Mouse (Mus musculus) neural tube, embryonic 11.5 days (tissue): Measurements from ENCODE around the gene Ifna14. TPM values are rescaled to one million over a fixed set of nuclear protein-coding genes. Genes with fewer than 3 reads are reported as not detected.

Experiments used
- ATAC-seq: fragments of 200-750 bp; cut with Nextera tagmentation; 2 replicates; pipeline ENCODE4 v1.8.0; 2017; ENCODE audit warnings: moderate number of reproducible peaks, mild to moderate bottlenecking, moderate TSS enrichment, moderate library complexity; ENCODE audit not compliant: insufficient read depth, low FRiP score, low TSS enrichment
- DNase-seq: peaks from one replicate; pipeline ENCODE4 v3.0.0-alpha.2; 2015; ENCODE audit warnings: low spot score
- H3K27ac ChIP-seq: fragments of 300-500 bp; sonication (generic); 2 replicates; pipeline ENCODE4 v1.5.1; 2014; ENCODE audit warnings: low read depth, mild to moderate bottlenecking, low read length
- H3K27me3 ChIP-seq: fragments of 300-500 bp; sonication (generic); 2 replicates; pipeline ENCODE4 v1.6.1; 2014; ENCODE audit warnings: mild to moderate bottlenecking, low read length, mixed read lengths; ENCODE audit not compliant: control insufficient read depth, insufficient read depth
- H3K36me3 ChIP-seq: fragments of 300-500 bp; sonication (generic); 2 replicates; pipeline ENCODE4 v1.6.1; 2014; ENCODE audit warnings: mild to moderate bottlenecking, low read length, moderate library complexity, mixed read lengths; ENCODE audit not compliant: control insufficient read depth, insufficient read depth
- H3K4me1 ChIP-seq: fragments of 300-500 bp; sonication (generic); 2 replicates; pipeline ENCODE4 v1.6.1; 2014; ENCODE audit warnings: low read length, mixed read lengths; ENCODE audit not compliant: control insufficient read depth, insufficient read depth
- H3K4me2 ChIP-seq: fragments of 300-500 bp; sonication (generic); 2 replicates; pipeline ENCODE4 v1.6.1; 2014; ENCODE audit warnings: low read depth, mild to moderate bottlenecking, moderate library complexity
- H3K4me3 ChIP-seq: fragments of 300-500 bp; sonication (generic); 2 replicates; pipeline ENCODE4 v1.5.1; 2014; ENCODE audit warnings: low read depth, low read length
- H3K9ac ChIP-seq: fragments of 300-500 bp; sonication (generic); 2 replicates; pipeline ENCODE4 v1.6.1; 2014; ENCODE audit warnings: mild to moderate bottlenecking, low read length
- H3K9me3 ChIP-seq: fragments of 300-500 bp; sonication (generic); 2 replicates; pipeline ENCODE4 v1.6.1; 2016; ENCODE audit warnings: low read length; ENCODE audit not compliant: control insufficient read depth
- WGBS: fragments of 180-500 bp; shearing (Covaris S2); extraction: QIAGEN DNeasy Blood & Tissue Kit; methylation state at CpG from one replicate; pipeline ENCODE4 v1.1.7; 2014; 5-methylcytosine and 5-hydroxymethylcytosine counted together
- polyA plus RNA-seq: library from polyadenylated mRNA; unstranded; fragments of >200 nt; fragmentation: Nextera tagmentation; extraction: Ambion mirVana; gene quantifications from 2 replicates; pipeline ENCODE4 v1.2.1, GENCODE M21; 2014

Ifna14 gene
- polyA plus RNA-seq, 1 experiment from 2014 or later = not detected

DNA sequence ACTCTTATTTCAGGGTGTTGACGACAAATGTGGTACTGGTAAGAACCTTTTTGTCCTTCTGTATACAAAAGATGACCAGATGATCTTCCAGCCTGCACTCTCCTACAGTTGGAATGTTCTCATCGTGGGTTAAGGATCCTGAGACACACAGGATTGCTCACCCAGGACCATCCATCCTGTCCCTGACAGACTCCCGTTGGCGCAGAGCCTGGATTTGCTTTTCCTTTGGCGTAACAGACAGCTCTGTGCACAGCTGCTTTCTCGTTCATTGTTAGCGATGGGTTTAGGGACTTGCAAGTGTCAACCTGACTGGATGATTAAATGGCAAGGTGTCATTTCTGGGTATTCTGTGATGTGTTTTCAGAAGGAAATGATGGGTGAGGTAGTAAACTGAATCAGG lies 35.0 kb downstream of the Ifna14 start:
- Histone ChIP-seq H3K36me3 (no peaks in the 10 kb centered on the region), H3K27me3 (no peaks in the 10 kb centered on the region), H3K4me1 (no peaks in the 10 kb centered on the region), H3K27ac (no peak overlapping the region), H3K9ac (no peak overlapping the region), H3K4me2 (no peak overlapping the region), H3K4me3 (no peak overlapping the region), H3K9me3 (no peaks in the 10 kb centered on the region)
- ATAC-seq (no peak), DNase-seq (peak; percentile 9)
- 72% methylated on average over 7 of the region's 7 CpGs for WGBS

DNA sequence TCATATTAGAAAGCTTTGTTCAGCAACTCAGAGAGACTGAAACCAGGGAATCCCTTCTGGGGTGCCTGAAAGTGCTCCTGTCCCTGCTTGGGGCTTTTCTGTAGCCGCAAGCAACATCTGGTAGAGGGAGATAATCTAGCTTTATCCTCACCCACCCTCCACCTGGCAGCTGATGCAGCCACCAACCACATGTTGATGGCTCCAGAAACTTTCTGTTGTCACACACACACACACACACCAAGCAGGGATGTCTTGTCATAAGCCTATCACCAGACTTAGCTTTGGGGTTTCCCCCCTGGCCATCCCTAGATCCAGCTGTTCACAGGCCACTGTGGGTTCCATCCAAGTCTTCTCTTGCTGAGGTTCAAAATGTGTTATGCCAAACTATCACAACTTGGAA lies 35.9 kb downstream of the Ifna14 start:
- Histone ChIP-seq H3K9me3 (no peaks in the 10 kb centered on the region), H3K4me1 (no peaks in the 10 kb centered on the region), H3K4me3 (no peak overlapping the region), H3K27me3 (no peaks in the 10 kb centered on the region), H3K36me3 (no peaks in the 10 kb centered on the region), H3K9ac (no peak overlapping the region), H3K27ac (no peak overlapping the region), H3K4me2 (no peak overlapping the region)
- WGBS = 94% methylated on average over 1 of the region's 1 CpGs
- DNase-seq = no peak
- no peak for ATAC-seq

DNA sequence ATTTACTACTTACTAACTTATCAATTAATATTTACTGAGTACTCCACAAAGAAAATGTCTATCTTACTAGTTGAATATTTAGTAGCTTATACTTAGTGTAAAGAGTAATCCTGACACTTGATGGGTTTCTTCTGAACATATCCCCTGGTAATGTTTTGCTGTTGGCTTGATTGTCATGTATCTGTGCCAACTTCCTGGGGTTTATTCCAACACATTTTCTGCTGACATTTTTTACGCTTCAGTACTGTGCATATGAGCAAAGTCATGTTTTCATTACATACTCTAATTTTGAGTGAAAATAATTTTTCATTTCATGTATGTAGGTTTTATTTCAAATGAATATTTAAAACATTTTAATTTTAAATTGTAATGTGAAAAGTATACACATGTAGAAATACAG lies 36.7 kb downstream of the Ifna14 start:
- Histone ChIP-seq H3K9ac (no peak overlapping the region), H3K36me3 (no peaks in the 10 kb centered on the region), H3K27me3 (no peaks in the 10 kb centered on the region), H3K27ac (no peak overlapping the region), H3K9me3 (no peaks in the 10 kb centered on the region), H3K4me1 (no peaks in the 10 kb centered on the region), H3K4me3 (no peak overlapping the region), H3K4me2 (no peak overlapping the region)
- ATAC-seq (no peak), DNase-seq (no peak)
- 94% methylated on average over 1 of the region's 1 CpGs for WGBS

DNA sequence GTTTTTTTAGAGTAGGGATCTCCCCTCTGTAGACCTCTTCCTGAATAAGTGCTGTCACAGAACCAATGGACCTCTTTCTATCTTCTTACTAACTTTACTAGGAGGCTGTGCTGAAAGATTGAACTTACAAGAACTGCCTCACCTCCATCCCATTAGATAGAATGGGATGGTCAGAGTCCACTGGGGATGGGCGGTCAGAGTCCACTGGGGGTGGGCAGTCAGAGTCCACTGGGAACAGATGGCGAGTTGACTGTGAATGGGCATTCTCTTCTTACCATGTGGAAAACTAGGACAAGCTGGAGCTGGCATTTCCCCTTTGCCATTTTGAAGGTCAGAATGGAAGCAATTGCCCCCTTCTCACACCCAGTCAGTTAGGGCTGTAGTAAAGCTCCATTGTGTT lies 38.1 kb downstream of the Ifna14 start:
- H3K27ac ChIP-seq = no peak overlapping the region
- no peaks in the 10 kb centered on the region for H3K27me3 ChIP-seq
- H3K9me3 ChIP-seq = no peaks in the 10 kb centered on the region
- H3K36me3 ChIP-seq = no peaks in the 10 kb centered on the region
- WGBS = 86% methylated on average over 2 of the region's 2 CpGs
- ATAC-seq (no peak), DNase-seq (no peak)
- H3K4me1 ChIP-seq = no peaks in the 10 kb centered on the region
- H3K4me2 ChIP-seq = no peak overlapping the region
- no peak overlapping the region for H3K4me3 ChIP-seq
- H3K9ac ChIP-seq = no peak overlapping the region

DNA sequence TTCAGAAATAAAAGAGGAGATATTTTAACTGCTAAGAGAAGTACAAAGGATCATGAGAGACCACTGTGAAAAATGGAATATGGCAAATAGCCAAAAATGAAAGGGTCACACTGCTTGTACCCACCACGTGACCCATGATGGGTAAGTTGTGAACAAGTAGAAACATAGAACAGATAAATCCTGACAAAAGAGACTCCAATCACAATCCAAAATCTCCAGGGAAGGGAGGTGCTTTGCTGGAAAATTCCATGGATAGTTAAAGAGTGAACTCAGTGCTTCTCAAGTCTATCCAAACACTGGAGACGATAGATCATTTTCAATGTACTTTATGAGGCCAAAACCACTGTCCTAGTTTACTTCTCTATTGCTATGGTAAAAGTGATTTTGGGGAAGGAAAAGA lies 40.7 kb downstream of the Ifna14 start:
- Histone ChIP-seq H3K4me2 (no peak overlapping the region), H3K9ac (no peak overlapping the region), H3K4me3 (no peak overlapping the region), H3K27me3 (no peaks in the 10 kb centered on the region), H3K9me3 (no peaks in the 10 kb centered on the region), H3K36me3 (no peaks in the 10 kb centered on the region), H3K27ac (no peak overlapping the region), H3K4me1 (no peaks in the 10 kb centered on the region)
- WGBS = 83% methylated on average over 2 of the region's 2 CpGs
- ATAC-seq = no peak
- DNase-seq = no peak

DNA sequence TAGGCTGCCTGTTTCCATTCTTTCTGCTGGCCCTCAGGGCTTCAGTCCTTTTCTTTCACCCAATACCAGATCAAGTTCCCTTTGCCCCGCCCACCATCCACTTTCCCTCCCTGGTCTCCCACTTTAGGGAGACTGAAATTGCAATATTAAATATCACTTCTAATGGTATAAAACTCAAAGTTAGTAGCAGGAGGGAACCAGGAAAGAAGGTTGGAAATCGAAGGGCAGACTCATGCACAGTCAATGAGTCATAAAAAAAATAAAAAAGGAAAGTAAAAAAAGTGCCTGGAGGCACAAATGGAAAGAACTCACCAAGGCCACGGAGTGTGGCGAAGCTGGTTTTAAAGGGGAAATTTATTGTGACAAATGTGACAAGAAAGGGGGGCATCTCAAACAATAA lies 41.3 kb downstream of the Ifna14 start:
- H3K4me2 ChIP-seq = no peak overlapping the region
- H3K4me1 ChIP-seq = no peaks in the 10 kb centered on the region
- no peak overlapping the region for H3K27ac ChIP-seq
- no peak overlapping the region for H3K4me3 ChIP-seq
- no peaks in the 10 kb centered on the region for H3K36me3 ChIP-seq
- ATAC-seq (no peak), DNase-seq (no peak)
- H3K9me3 ChIP-seq = no peaks in the 10 kb centered on the region
- WGBS = 68% methylated on average over 4 of the region's 4 CpGs
- no peak overlapping the region for H3K9ac ChIP-seq
- no peaks in the 10 kb centered on the region for H3K27me3 ChIP-seq

DNA sequence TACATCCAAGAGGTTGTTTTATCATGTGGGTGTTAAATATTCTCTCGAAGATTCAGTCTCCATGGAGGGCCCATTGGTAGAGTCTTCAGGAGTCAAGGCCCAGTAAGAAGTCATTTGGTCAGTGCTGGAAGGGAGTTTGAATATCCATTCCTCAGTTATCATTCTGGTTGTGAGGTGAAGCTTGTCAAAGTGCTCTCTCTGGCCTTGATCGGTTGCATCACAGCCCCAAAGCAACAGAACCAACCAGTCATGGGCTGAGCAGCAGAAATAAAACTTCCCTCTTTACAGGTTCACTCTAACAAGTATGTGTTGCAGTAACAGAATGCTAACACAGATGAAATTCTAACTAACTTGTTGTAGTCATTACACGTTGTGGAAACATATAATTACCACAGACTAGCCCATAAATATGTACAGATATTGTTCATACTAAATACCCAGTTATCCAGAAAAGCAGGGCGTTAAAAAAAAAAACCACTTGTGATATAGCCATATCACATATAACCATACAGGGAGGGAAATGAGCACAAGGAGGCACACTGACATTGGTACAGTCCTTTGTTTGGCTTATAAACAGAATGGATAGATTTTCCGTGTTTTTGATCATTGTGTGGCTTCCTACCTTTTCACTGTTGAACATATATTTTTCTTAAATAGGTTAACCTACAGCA lies 45.1 kb downstream of the Ifna14 start:
- no peak for ATAC-seq
- Histone ChIP-seq H3K4me1 (no peaks in the 10 kb centered on the region), H3K4me3 (no peak overlapping the region), H3K9me3 (no peaks in the 10 kb centered on the region), H3K36me3 (no peaks in the 10 kb centered on the region), H3K27ac (no peak overlapping the region), H3K27me3 (no peaks in the 10 kb centered on the region), H3K4me2 (no peak overlapping the region), H3K9ac (no peak overlapping the region)
- WGBS = 83% methylated on average over 5 of the region's 5 CpGs
- DNase-seq = no peak

DNA sequence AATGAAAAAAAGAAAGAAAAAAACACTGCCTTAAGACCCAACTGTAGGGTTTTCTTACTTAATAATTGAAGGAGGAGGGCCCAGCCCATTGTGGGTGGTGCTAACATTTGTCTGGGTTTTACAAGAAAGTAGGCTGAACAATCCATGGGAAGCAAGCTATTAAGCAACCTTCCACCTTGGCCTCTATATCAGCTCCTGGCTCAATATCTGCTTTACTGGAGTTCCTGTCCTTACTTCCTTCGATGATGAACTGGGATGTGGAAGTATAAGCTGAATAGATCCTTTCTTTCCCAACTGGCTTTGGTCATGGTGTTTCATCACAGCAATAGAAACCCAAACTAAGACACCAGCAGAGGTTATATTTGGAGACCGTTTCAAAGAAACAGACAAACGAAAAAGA lies 46.2 kb downstream of the Ifna14 start:
- no peaks in the 10 kb centered on the region for H3K27me3 ChIP-seq
- H3K9me3 ChIP-seq = no peaks in the 10 kb centered on the region
- H3K36me3 ChIP-seq = no peaks in the 10 kb centered on the region
- H3K4me3 ChIP-seq = no peak overlapping the region
- H3K27ac ChIP-seq = no peak overlapping the region
- no peak overlapping the region for H3K4me2 ChIP-seq
- WGBS = 78% methylated on average over 3 of the region's 3 CpGs
- no peaks in the 10 kb centered on the region for H3K4me1 ChIP-seq
- no peak for ATAC-seq
- no peak for DNase-seq
- no peak overlapping the region for H3K9ac ChIP-seq

DNA sequence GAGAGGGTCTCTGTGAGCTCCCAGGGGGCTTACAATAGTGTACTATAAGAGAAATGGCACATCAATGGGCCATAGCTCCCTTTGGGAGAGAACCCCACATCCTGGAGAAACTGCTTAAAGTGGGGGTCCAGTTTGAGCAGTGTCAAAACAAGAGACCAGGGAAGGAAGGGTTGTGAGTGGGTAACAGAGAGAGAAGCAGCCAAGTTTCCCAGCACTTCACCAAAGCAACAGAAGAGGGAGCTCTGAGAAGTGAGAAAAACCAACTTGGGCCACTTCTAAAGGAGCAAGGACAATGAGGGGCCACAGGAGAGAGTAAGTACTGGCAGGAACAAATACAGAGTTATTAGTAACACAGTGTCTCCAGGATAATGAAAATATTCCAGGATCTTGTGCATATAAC lies 48.4 kb downstream of the Ifna14 start:
- ATAC-seq (no peak), DNase-seq (no peak)
- H3K9ac ChIP-seq = no peak overlapping the region
- no peaks in the 10 kb centered on the region for H3K9me3 ChIP-seq
- H3K27ac ChIP-seq = no peak overlapping the region
- H3K4me1 ChIP-seq = no peaks in the 10 kb centered on the region
- H3K36me3 ChIP-seq = no peaks in the 10 kb centered on the region
- no peak overlapping the region for H3K4me2 ChIP-seq
- no peak overlapping the region for H3K4me3 ChIP-seq
- no peaks in the 10 kb centered on the region for H3K27me3 ChIP-seq
